Mouse (Mus musculus): ENCODE data around the gene Rpl13a. TPM values are rescaled to one million over a fixed set of nuclear protein-coding genes. Genes with fewer than 3 reads are reported as not detected.
A peak's percentile ranks its signal among the peaks of the same experiment; 100 is the strongest.
"Not testable (repeated sequence)": the region's sequence is repeated elsewhere in the genome, so short reads cannot be mapped to it uniquely, and the experiment has no call there.

Rpl13a gene
- total RNA-seq (2021) = 100 to 1,000 TPM; 613 to 620 TPM

GRCm38 (mm10) chr7:45128624-45129246, at the start of gene Rpl13a:
Gene Rpl13a, minus strand, starts transcription at chr7:45128761.
- DNase-seq (ENCODE audit: low spot score) = peak; percentile 99
- intact Hi-C loops (cut with DNase I) = loop anchor here (5.0 kb wide), 1 partner anchor 141 kb away; the partner anchor contains the start of gene Prmt1

GRCm38 (mm10) chr7:45176356-45176755, 47.8 kb upstream of the Rpl13a start:
- DNase-seq (ENCODE audit: low spot score) = no peak
- intact Hi-C loops (cut with DNase I) = no loop called here

- intact Hi-C loops (cut with DNase I) = no loop called here
- no peak for DNase-seq (ENCODE audit: low spot score)
Observed at GRCm38 (mm10) chr7:45175929-45176328, 47.4 kb upstream of the Rpl13a start.

GRCm38 (mm10) chr7:45175398-45175797, 46.8 kb upstream of the Rpl13a start:
- intact Hi-C loops (cut with DNase I) = no loop called here
- DNase-seq (ENCODE audit: low spot score) = no peak

GRCm38 (mm10) chr7:45174567-45175280, 46.2 kb upstream of the Rpl13a start:
- no peak for DNase-seq (ENCODE audit: low spot score)

GRCm38 (mm10) chr7:45173772-45174171, 45.2 kb upstream of the Rpl13a start:
- intact Hi-C loops (cut with DNase I); DNase-seq (ENCODE audit: low spot score): not testable (repeated sequence)

More at GRCm38 (mm10) chr7:45174567-45175280, 46.2 kb upstream of the Rpl13a start:
- intact Hi-C loops (cut with DNase I) = no loop called here

GRCm38 (mm10) chr7:45172974-45173373, 44.4 kb upstream of the Rpl13a start:
- DNase-seq (ENCODE audit: low spot score) = no peak
- intact Hi-C loops (cut with DNase I) = no loop called here

GRCm38 (mm10) chr7:45169495-45169894, 40.9 kb upstream of the Rpl13a start:
- intact Hi-C loops (cut with DNase I) = no loop called here

GRCm38 (mm10) chr7:45168656-45169055, 40.1 kb upstream of the Rpl13a start:
- no peak for DNase-seq (ENCODE audit: low spot score)

More at GRCm38 (mm10) chr7:45169495-45169894, 40.9 kb upstream of the Rpl13a start:
- no peak for DNase-seq (ENCODE audit: low spot score)

GRCm38 (mm10) chr7:45167761-45168445, 39.3 kb upstream of the Rpl13a start:
- intact Hi-C loops (cut with DNase I) = no loop called here

More at GRCm38 (mm10) chr7:45168656-45169055, 40.1 kb upstream of the Rpl13a start:
- intact Hi-C loops (cut with DNase I) = no loop called here

GRCm38 (mm10) chr7:45166950-45167401, 38.4 kb upstream of the Rpl13a start:
- no peak for DNase-seq (ENCODE audit: low spot score)
- intact Hi-C loops (cut with DNase I) = no loop called here

More at GRCm38 (mm10) chr7:45167761-45168445, 39.3 kb upstream of the Rpl13a start:
- no peak for DNase-seq (ENCODE audit: low spot score)

GRCm38 (mm10) chr7:45165701-45166100, 37.1 kb upstream of the Rpl13a start:
- no peak for DNase-seq (ENCODE audit: low spot score)
- intact Hi-C loops (cut with DNase I) = no loop called here

GRCm38 (mm10) chr7:45164833-45165232, 36.3 kb upstream of the Rpl13a start:
- intact Hi-C loops (cut with DNase I) = loop anchor here (5.0 kb wide), 1 partner anchor 132 kb away; no protein-coding TSS in a partner anchor

GRCm38 (mm10) chr7:45163735-45164490, 35.4 kb upstream of the Rpl13a start, which contains the start of gene Slc17a7:
Gene Slc17a7, plus strand, starts transcription at chr7:45163949.
- DNase-seq (ENCODE audit: low spot score) = no peak
- intact Hi-C loops (cut with DNase I) = loop anchor here (5.0 kb wide), 1 partner anchor 133 kb away; no protein-coding TSS in a partner anchor

More at GRCm38 (mm10) chr7:45164833-45165232, 36.3 kb upstream of the Rpl13a start:
- no peak for DNase-seq (ENCODE audit: low spot score)

- DNase-seq (ENCODE audit: low spot score) = no peak
- intact Hi-C loops (cut with DNase I) = loop anchor here (1.0 to 5.0 kb wide), 2 partner anchors 35 to 134 kb away; no protein-coding TSS in a partner anchor
Observed at GRCm38 (mm10) chr7:45162996-45163615, 34.5 kb upstream of the Rpl13a start.

- intact Hi-C loops (cut with DNase I) = loop anchor here (1.0 to 5.0 kb wide), 2 partner anchors 36 to 135 kb away; no protein-coding TSS in a partner anchor
- DNase-seq (ENCODE audit: low spot score) = no peak
Observed at GRCm38 (mm10) chr7:45162551-45162950, 34.0 kb upstream of the Rpl13a start.

- peak; percentile 75 for DNase-seq (ENCODE audit: low spot score)
- intact Hi-C loops (cut with DNase I) = loop anchor here (1.0 to 5.0 kb wide), 2 partner anchors 36 to 135 kb away; no protein-coding TSS in a partner anchor
Observed at GRCm38 (mm10) chr7:45161612-45162473, 33.3 kb upstream of the Rpl13a start.

- no peak for DNase-seq (ENCODE audit: low spot score)
- intact Hi-C loops (cut with DNase I) = loop anchor here (5.0 kb wide), 1 partner anchor 136 kb away; no protein-coding TSS in a partner anchor
Observed at GRCm38 (mm10) chr7:45160866-45161265, 32.3 kb upstream of the Rpl13a start.

All from heart, postnatal 25 days (tissue).